Mouse (Mus musculus): ENCODE results near the gene Gsto2. TPM values are rescaled to one million over a fixed set of nuclear protein-coding genes. Genes with fewer than 3 reads are reported as not detected.

Gene Gsto2
- polyA plus RNA-seq, 1 experiment = 5.7 TPM

DNA sequence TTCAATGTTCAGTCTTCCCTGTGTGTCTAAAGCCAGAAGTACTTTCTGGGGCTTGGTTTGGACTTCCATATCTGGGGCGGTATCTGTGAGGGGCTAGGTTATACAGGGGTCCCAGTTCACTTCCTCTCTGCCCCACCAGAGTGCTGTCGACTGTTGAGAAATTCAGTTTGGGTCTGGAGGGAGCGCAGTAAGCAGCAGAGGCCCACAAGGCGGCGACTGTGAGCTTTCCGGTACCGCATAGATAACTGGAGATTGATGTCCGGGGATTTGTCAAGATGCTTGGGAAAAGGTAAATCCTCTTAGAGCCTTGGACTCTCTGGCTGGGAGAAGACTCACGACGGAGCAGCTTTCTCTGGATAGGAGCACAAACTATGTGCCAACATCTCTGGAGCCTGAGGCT, 6.2 kb downstream of the Gsto2 start:
- Histone ChIP-seq H3K27me3 (ENCODE audit: control insufficient read depth, insufficient read depth, insufficient read length) (no peaks in the 10 kb centered on the region), H3ac (ENCODE audit: control insufficient read depth, insufficient read length) (no peak overlapping the region), H3K79me2 (ENCODE audit: control insufficient read depth, insufficient read depth) (no peaks in the 10 kb centered on the region), H3K4me3 (no peak overlapping the region), H3K4me2 (ENCODE audit: low read depth) (no peak overlapping the region), H3K36me3 (ENCODE audit: control insufficient read depth, insufficient read depth) (no peaks in the 10 kb centered on the region)
- TF ChIP-seq MAX (IDR thresholded peaks at IDR 0.05; ENCODE audit: low read depth) (no peak), REST (IDR thresholded peaks at IDR 0.05; ENCODE audit: insufficient read depth, insufficient read length) (no peak), POLR2AphosphoS2 (IDR thresholded peaks at IDR 0.05; ENCODE audit: insufficient read length, low read depth) (no peak), POLR2A (IDR thresholded peaks at IDR 0.05; ENCODE audit: insufficient read length, low read depth) (no peak)

DNA sequence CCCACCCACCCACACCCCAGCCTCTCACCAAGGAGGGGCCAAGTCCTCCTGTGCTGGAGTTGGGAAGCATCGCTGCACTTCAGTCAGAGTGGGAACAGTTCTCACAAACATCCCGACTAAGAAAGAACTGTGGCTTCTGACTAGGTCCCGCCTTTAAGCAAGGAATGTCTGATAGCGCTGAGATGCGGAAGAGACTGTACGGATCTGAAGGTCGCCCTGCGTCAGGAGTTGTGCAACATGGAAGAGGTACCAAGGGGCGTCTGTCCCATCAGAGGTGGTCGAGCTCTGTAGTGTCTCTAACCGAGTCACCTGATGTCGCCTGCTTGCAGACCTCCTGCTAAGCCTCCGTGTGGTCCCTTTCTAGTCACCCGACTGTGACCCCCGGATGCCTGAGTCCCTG, 10.9 kb downstream of the Gsto2 start:
- H3K79me2 ChIP-seq (ENCODE audit: control insufficient read depth, insufficient read depth) = no peaks in the 10 kb centered on the region
- H3ac ChIP-seq (ENCODE audit: control insufficient read depth, insufficient read length) = no peak overlapping the region
- no peak overlapping the region for H3K4me2 ChIP-seq (ENCODE audit: low read depth)
- H3K27me3 ChIP-seq (ENCODE audit: control insufficient read depth, insufficient read depth, insufficient read length) = no peaks in the 10 kb centered on the region
- no peaks in the 10 kb centered on the region for H3K36me3 ChIP-seq (ENCODE audit: control insufficient read depth, insufficient read depth)
- no peak overlapping the region for H3K4me3 ChIP-seq
- no peak for TF ChIP-seq MYOD1 (IDR thresholded peaks at IDR 0.05; ENCODE audit: control insufficient read depth in 1 of 3, insufficient read length in 2 of 3, low read depth in 2 of 3)
- no peak for TF ChIP-seq SRF (IDR thresholded peaks at IDR 0.05; ENCODE audit: control insufficient read depth, insufficient read length, low read depth)
- no peak for TF ChIP-seq POLR2AphosphoS2 (IDR thresholded peaks at IDR 0.05; ENCODE audit: insufficient read length, low read depth)
- TF ChIP-seq TCF3 (IDR thresholded peaks at IDR 0.05; ENCODE audit: insufficient read length, low read depth) = no peak
- TF ChIP-seq USF1 (IDR thresholded peaks at IDR 0.05; ENCODE audit: low read depth) = no peak
- no peak for TF ChIP-seq TCF12 (IDR thresholded peaks at IDR 0.05; ENCODE audit: insufficient read depth, poor library complexity, severe bottlenecking)
- TF ChIP-seq CEBPB (IDR thresholded peaks at IDR 0.05; ENCODE audit: insufficient read depth, poor library complexity, severe bottlenecking) = no peak
- no peak for TF ChIP-seq MAX (IDR thresholded peaks at IDR 0.05; ENCODE audit: low read depth)
- TF ChIP-seq POLR2A (IDR thresholded peaks at IDR 0.05; ENCODE audit: insufficient read length, low read depth) = no peak
- TF ChIP-seq E2F4 (IDR thresholded peaks at IDR 0.05; ENCODE audit: insufficient read depth) = no peak
- TF ChIP-seq MYOG (IDR thresholded peaks at IDR 0.05; ENCODE audit: control insufficient read depth in 1 of 3, insufficient read depth in 1 of 3, insufficient read length in 2 of 3, low read depth in 2 of 3) = no peak
- TF ChIP-seq REST (IDR thresholded peaks at IDR 0.05; ENCODE audit: insufficient read depth, insufficient read length) = no peak

DNA sequence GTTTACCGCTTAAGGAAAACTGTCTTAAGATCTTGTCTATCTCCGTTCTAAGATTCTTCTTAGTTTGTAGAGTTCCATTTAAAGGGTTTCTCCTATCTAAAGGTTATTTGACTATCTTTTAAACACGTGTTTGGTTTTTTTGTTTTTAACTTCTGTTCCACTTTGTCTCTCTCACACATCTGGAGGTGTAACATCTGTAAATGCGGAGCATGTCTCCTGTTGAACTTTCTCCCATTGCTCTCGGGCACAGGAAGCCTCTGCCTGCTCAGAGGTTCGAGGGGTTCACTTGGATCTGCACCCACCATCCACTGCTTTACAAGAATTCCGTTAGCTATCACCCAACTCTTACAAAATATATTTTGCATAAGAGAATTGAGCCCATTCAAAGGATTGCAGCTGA, 16.2 kb downstream of the Gsto2 start:
- TF ChIP-seq POLR2A (IDR thresholded peaks at IDR 0.05; ENCODE audit: insufficient read length, low read depth) (no peak), REST (IDR thresholded peaks at IDR 0.05; ENCODE audit: insufficient read depth, insufficient read length) (no peak), MYOD1 (IDR thresholded peaks at IDR 0.05; ENCODE audit: control insufficient read depth in 1 of 3, insufficient read length in 2 of 3, low read depth in 2 of 3) (no peak), TCF3 (IDR thresholded peaks at IDR 0.05; ENCODE audit: insufficient read length, low read depth) (no peak), USF1 (IDR thresholded peaks at IDR 0.05; ENCODE audit: low read depth) (no peak), SRF (IDR thresholded peaks at IDR 0.05; ENCODE audit: control insufficient read depth, insufficient read length, low read depth) (no peak), MAX (IDR thresholded peaks at IDR 0.05; ENCODE audit: low read depth) (no peak), TCF12 (IDR thresholded peaks at IDR 0.05; ENCODE audit: insufficient read depth, poor library complexity, severe bottlenecking) (no peak), MYOG (IDR thresholded peaks at IDR 0.05; ENCODE audit: control insufficient read depth in 1 of 3, insufficient read depth in 1 of 3, insufficient read length in 2 of 3, low read depth in 2 of 3) (no peak), E2F4 (IDR thresholded peaks at IDR 0.05; ENCODE audit: insufficient read depth) (no peak), POLR2AphosphoS2 (IDR thresholded peaks at IDR 0.05; ENCODE audit: insufficient read length, low read depth) (no peak), CEBPB (IDR thresholded peaks at IDR 0.05; ENCODE audit: insufficient read depth, poor library complexity, severe bottlenecking) (no peak)
- Histone ChIP-seq H3K79me2 (ENCODE audit: control insufficient read depth, insufficient read depth) (no peaks in the 10 kb centered on the region), H3K27me3 (ENCODE audit: control insufficient read depth, insufficient read depth, insufficient read length) (no peaks in the 10 kb centered on the region), H3ac (ENCODE audit: control insufficient read depth, insufficient read length) (no peak overlapping the region), H3K4me3 (no peak overlapping the region), H3K36me3 (ENCODE audit: control insufficient read depth, insufficient read depth) (no peaks in the 10 kb centered on the region), H3K4me2 (ENCODE audit: low read depth) (no peak overlapping the region)

- H3K4me2 ChIP-seq (ENCODE audit: low read depth) = no peak overlapping the region
- TF ChIP-seq POLR2AphosphoS2 (IDR thresholded peaks at IDR 0.05; ENCODE audit: insufficient read length, low read depth) = peak; percentile 21
- no peak for TF ChIP-seq TCF3 (IDR thresholded peaks at IDR 0.05; ENCODE audit: insufficient read length, low read depth)
- TF ChIP-seq MYOD1 (IDR thresholded peaks at IDR 0.05; ENCODE audit: control insufficient read depth in 1 of 3, insufficient read length in 2 of 3, low read depth in 2 of 3) = peak in 2 of 3 experiments; percentile 3 to 63
- TF ChIP-seq TCF12 (IDR thresholded peaks at IDR 0.05; ENCODE audit: insufficient read depth, poor library complexity, severe bottlenecking) = no peak
- no peak for TF ChIP-seq REST (IDR thresholded peaks at IDR 0.05; ENCODE audit: insufficient read depth, insufficient read length)
- no peak for TF ChIP-seq SRF (IDR thresholded peaks at IDR 0.05; ENCODE audit: control insufficient read depth, insufficient read length, low read depth)
- H3K36me3 ChIP-seq (ENCODE audit: control insufficient read depth, insufficient read depth) = no peaks in the 10 kb centered on the region
- no peak overlapping the region for H3ac ChIP-seq (ENCODE audit: control insufficient read depth, insufficient read length)
- H3K79me2 ChIP-seq (ENCODE audit: control insufficient read depth, insufficient read depth) = no peaks in the 10 kb centered on the region
- no peak overlapping the region for H3K4me3 ChIP-seq
- H3K27me3 ChIP-seq (ENCODE audit: control insufficient read depth, insufficient read depth, insufficient read length) = no peaks in the 10 kb centered on the region
Observed at GRCm38 (mm10) chr19:47882151-47882881, 17.0 kb downstream of the Gsto2 start.

DNA sequence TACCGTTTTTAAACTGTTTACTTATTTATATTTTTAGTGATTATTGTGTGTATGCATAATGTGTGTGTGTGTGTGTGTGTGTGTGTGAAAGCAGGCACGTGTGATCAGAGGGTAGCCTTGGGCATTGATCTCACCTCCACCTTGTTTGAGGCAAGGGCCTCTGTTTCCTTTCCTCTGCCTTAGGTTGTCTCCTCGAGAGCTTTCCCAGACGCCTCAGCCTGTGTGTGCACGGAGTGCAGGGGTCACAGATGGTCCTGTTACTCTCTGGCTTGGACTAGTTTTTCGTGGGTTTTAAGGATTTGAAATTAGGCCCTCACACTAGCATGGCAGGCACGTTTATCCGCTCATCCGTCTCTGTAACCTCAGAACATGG, 17.5 kb downstream of the Gsto2 start:
- H3K4me3 ChIP-seq = no peak overlapping the region
- H3ac ChIP-seq (ENCODE audit: control insufficient read depth, insufficient read length) = no peak overlapping the region
- no peaks in the 10 kb centered on the region for H3K27me3 ChIP-seq (ENCODE audit: control insufficient read depth, insufficient read depth, insufficient read length)
- H3K36me3 ChIP-seq (ENCODE audit: control insufficient read depth, insufficient read depth) = no peaks in the 10 kb centered on the region
- TF ChIP-seq USF1 (IDR thresholded peaks at IDR 0.05; ENCODE audit: low read depth) = no peak
- TF ChIP-seq POLR2A (IDR thresholded peaks at IDR 0.05; ENCODE audit: insufficient read length, low read depth) = no peak
- no peak for TF ChIP-seq REST (IDR thresholded peaks at IDR 0.05; ENCODE audit: insufficient read depth, insufficient read length)
- TF ChIP-seq POLR2AphosphoS2 (IDR thresholded peaks at IDR 0.05; ENCODE audit: insufficient read length, low read depth) = no peak
- H3K79me2 ChIP-seq (ENCODE audit: control insufficient read depth, insufficient read depth) = no peaks in the 10 kb centered on the region
- H3K4me2 ChIP-seq (ENCODE audit: low read depth) = no peak overlapping the region

Measured in myocyte (in vitro differentiated cells).